Mouse (Mus musculus): ENCODE measurements around the gene Ccdc159. TPM values are rescaled to one million over a fixed set of nuclear protein-coding genes. Genes with fewer than 3 reads are reported as not detected.
A peak's percentile ranks its signal among the peaks of the same experiment; 100 is the strongest.

The Ccdc159 gene
- total RNA-seq, 2 experiments from 2014 or later, result 19.3 to 21.2 TPM

GRCm38 (mm10) chr9:21962010-21962409, 34.7 kb downstream of the Ccdc159 start:
- no peak for DNase-seq

GRCm38 (mm10) chr9:21962416-21963059, 35.3 kb downstream of the Ccdc159 start:
- DNase-seq, result peak; percentile 77 to 78

GRCm38 (mm10) chr9:21963417-21963816, 36.1 kb downstream of the Ccdc159 start, which contains the start of gene Epor:
Gene Epor (minus strand): TSS chr9:21963506.
- DNase-seq, result no peak

DNA sequence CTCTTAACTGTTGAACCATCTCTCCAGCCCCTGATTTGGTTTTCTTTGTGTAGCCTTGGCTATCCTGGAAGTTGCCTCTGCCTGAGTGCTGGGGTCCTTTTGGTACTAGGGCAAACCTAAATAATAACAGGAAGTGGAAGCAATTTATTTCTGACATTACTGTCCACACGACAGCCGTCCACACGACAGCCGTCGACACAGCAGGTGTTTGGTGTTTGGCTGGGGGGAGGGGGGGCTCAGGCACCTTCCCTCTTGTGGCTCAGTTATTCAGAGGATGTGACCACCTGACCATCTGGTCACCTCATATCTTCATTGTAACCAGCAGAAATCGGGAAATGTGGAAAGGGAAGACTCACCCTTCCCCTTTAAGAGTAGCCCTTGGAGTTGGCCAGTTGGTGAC, 41.6 kb downstream of the Ccdc159 start:
- DNase-seq, result no peak

DNA sequence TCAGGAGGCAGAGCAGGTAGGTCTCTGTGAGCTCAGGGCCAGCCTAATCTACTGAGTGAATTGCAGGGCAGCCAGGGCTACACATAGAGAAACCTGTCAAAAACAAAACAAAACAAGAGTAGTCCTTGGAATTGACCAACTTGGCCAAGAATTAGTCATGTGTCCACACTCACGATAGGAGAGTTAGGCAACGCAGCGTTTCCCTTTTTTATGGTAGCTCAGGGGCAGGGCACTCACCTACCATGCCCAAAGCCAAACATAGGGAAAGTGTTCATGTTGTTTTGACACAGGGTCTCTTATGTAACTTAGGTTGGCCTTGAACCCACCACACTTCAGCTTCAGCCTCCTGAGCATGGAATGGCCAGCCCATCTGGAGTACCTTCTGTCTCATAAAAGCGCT, 42.0 kb downstream of the Ccdc159 start:
- DNase-seq, result no peak

GRCm38 (mm10) chr9:21976626-21977175, 49.4 kb downstream of the Ccdc159 start:
- no peak for DNase-seq

GRCm38 (mm10) chr9:21977331-21977730, 50.1 kb downstream of the Ccdc159 start:
- DNase-seq, result no peak

DNA sequence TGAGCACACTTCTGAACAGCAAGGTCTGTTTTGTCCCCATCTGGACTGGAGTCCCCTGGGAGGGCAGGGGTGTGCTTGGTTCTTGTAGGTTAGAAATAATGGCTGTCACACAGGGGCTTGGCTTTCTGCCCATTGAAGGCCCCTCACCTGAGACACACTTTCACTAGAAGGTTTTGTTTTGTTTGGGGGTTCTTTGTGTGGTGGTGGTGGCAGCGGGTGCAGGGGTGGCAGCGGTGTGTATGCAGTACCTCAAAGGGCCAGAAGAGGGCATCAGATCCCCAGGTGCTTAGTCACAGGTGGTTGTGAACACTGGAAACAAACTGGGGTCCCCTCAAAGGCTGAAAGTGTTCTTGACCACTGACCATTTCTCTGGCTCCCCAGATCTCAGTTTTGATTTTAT, 50.7 kb downstream of the Ccdc159 start:
- no peak for DNase-seq

DNA sequence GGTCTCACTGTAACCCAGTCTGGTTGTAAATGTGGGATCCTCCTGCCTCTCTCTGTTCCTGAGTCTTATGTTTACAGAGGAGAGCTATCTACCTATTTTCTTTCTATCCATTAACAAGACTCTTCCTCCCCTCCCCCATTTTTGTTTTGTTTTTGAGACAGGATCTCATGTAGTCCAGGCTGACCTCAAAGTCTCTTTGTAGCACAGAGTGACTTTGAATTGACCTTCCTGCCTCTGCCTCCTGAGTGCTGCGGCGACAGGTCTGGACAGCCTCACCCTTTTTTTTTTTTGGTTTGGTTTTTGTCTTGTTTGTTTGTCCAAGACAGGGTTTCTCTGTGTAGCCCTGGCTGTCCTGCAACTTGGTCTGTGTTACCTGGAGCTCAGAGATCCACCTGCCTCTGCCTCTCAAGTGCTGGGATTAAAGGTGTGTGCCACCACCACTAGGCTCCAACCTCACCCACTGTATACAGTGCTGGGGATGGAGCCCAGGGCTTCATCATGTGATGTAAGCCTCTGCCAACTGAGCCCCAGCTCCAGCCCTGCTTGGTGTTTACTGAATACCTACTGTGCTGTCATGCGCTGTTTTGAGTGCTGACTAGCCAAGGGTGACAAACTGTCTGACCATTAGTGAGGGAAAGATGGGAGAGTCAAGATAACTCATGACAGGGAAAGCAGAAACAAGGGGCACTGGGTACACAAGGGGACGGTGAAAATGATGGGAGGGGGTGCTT, 51.3 kb downstream of the Ccdc159 start:
- DNase-seq, result no peak

DNA sequence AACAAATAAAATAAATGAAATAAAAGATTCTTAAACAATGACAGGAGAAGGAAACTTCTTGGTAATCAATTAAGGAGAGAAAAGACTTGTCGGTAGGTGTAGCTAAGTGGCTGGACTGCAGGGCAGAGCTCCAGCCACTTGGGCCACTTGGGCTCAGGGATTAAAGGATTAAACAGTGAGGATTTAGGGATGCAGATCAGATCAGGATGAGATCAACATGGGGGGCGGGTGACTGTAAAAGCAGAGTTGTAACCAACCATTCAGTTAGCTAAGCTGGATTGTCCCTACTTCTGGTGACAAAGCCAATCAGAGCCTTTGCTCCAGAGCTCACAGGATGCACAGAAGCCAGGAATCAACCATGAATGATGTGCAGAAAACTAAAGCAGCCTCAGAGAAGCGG, 56.6 kb downstream of the Ccdc159 start:
- no peak for DNase-seq

Other genes starting within 250 kb of the Ccdc159 start
- 10 to 100 TPM; 13.7 to 14.1 TPM for gene Ldlr, start 204.0 kb upstream of the Ccdc159 start, total RNA-seq (2021)
- 1 to 10 TPM; 1.4 to 2.1 TPM for gene Spc24, start 167.2 kb upstream of the Ccdc159 start, total RNA-seq (2021)
- 1 to 10 TPM; 6.3 to 7.0 TPM for gene Kank2, start 128.7 kb upstream of the Ccdc159 start, total RNA-seq (2021)
- gene Angptl8, start 92.0 kb upstream of the Ccdc159 start, total RNA-seq (2021), result not detected
- gene Dock6, start 74.8 kb upstream of the Ccdc159 start, total RNA-seq (2021), result 10 to 100 TPM; 14.1 to 15.0 TPM
- 10 to 100 TPM; 23.6 to 26.6 TPM for gene Rab3d, start 9.3 kb upstream of the Ccdc159 start, total RNA-seq (2021)
- gene Tmem205, start 85 bp downstream of the Ccdc159 start, total RNA-seq (2021), result 10 to 100 TPM; 41.0 to 44.6 TPM
- gene Plppr2, start 9.6 kb downstream of the Ccdc159 start, total RNA-seq (2021), result 100 to 1,000 TPM; 303 to 315 TPM
- 10 to 100 TPM; 14.7 to 15.9 TPM for gene Swsap1, start 28.3 kb downstream of the Ccdc159 start, total RNA-seq (2021)
- gene Epor, start 36.0 kb downstream of the Ccdc159 start, total RNA-seq (2021), result 10 to 100 TPM in 1 of 2 experiments, 1 to 10 TPM in 1; 9.1 to 10.6 TPM
- gene Rgl3, start 62.0 kb downstream of the Ccdc159 start, total RNA-seq (2021), result 1 to 10 TPM; 1.7 to 1.9 TPM
- 1 to 10 TPM; 9.5 to 9.9 TPM for gene Ccdc151, start 75.2 kb downstream of the Ccdc159 start, total RNA-seq (2021)
- 100 to 1,000 TPM; 110 to 114 TPM for gene Prkcsh, start 75.3 kb downstream of the Ccdc159 start, total RNA-seq (2021)
- gene Elavl3, start 124.6 kb downstream of the Ccdc159 start, total RNA-seq (2021), result 100 to 1,000 TPM; 172 to 175 TPM
- 1 to 10 TPM; 3.1 to 4.5 TPM for gene Gm49318, start 143.8 kb downstream of the Ccdc159 start, total RNA-seq (2021)
- gene Zfp653, start 143.9 kb downstream of the Ccdc159 start, total RNA-seq (2021), result 10 to 100 TPM; 20.8 to 23.6 TPM
- 10 to 100 TPM; 42.2 to 46.3 TPM for gene Ecsit, start 158.0 kb downstream of the Ccdc159 start, total RNA-seq (2021)
- gene Cnn1, start 171.7 kb downstream of the Ccdc159 start, total RNA-seq (2021), result under 1 TPM; 0.55 to 0.61 TPM
- gene Elof1, start 189.7 kb downstream of the Ccdc159 start, total RNA-seq (2021), result 10 to 100 TPM; 53.5 to 57.9 TPM
- gene Acp5, start 208.2 kb downstream of the Ccdc159 start, total RNA-seq (2021), result 1 to 10 TPM in 1 of 2 experiments, under 1 TPM in 1; 0.91 to 1.3 TPM
- 10 to 100 TPM; 44.9 to 47.4 TPM for gene Pigyl, start 229.4 kb downstream of the Ccdc159 start, total RNA-seq (2021)